Mouse (Mus musculus): ENCODE measurements around the gene Ifna16. TPM values are rescaled to one million over a fixed set of nuclear protein-coding genes. Genes with fewer than 3 reads are reported as not detected.

Gene Ifna16
- polyA plus RNA-seq, 1 experiment = not detected

DNA sequence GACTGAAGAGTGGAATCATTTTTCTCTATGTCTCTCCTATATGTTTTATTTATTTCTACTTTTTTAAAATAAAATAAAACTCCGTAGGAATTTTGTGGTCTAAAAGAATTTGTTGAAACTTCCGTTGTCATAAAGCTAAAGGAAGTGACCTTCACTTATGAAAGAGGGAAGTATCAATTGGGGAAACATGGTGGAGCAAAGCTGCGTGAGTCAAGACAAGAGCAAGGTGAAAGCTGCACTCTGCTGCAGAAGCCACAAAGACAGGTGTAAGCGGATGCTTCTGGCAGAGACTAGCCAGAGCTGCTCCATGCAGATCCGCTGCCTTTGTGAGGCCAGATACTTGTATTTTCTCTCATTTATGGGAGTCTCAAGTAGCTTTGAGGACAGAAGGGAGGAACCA lies 22.1 kb upstream of the Ifna16 start:
- no peaks in the 10 kb centered on the region for H3K4me1 ChIP-seq (ENCODE audit: control insufficient read depth, insufficient read depth, low read length)
- no peak overlapping the region for H3K4me3 ChIP-seq (ENCODE audit: insufficient read depth, low read length)
- TF ChIP-seq POLR2A (IDR thresholded peaks at IDR 0.05; ENCODE audit: extremely low read depth, insufficient read depth, low read length) (no peak), CTCF (IDR thresholded peaks at IDR 0.05; ENCODE audit: extremely low read depth, insufficient read depth, low read length) (no peak)
- no peak overlapping the region for H3K27ac ChIP-seq (ENCODE audit: insufficient read depth, low read length)

DNA sequence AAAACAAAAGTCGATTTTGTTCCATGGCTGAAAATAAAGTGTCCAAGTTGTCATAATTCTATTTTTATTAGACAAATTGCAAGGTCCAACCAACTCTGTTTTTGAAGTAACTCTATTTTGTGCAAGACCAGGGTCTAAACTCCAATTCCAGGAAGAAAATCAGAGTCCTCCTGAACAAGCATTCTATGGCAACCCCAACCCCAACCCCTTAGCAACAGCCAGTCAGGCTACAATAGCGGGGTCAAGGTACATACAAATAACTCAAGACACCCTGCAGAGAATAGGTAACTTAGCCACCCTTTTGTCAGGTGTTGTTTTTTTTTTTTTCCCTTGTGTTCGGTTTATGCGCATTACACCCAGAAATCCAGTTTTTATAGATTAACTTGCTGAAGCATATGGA lies 21.0 kb upstream of the Ifna16 start:
- Histone ChIP-seq H3K4me3 (ENCODE audit: insufficient read depth, low read length) (no peak overlapping the region), H3K4me1 (ENCODE audit: control insufficient read depth, insufficient read depth, low read length) (no peaks in the 10 kb centered on the region), H3K27ac (ENCODE audit: insufficient read depth, low read length) (no peak overlapping the region)
- TF ChIP-seq CTCF (IDR thresholded peaks at IDR 0.05; ENCODE audit: extremely low read depth, insufficient read depth, low read length) (no peak), POLR2A (IDR thresholded peaks at IDR 0.05; ENCODE audit: extremely low read depth, insufficient read depth, low read length) (no peak)

DNA sequence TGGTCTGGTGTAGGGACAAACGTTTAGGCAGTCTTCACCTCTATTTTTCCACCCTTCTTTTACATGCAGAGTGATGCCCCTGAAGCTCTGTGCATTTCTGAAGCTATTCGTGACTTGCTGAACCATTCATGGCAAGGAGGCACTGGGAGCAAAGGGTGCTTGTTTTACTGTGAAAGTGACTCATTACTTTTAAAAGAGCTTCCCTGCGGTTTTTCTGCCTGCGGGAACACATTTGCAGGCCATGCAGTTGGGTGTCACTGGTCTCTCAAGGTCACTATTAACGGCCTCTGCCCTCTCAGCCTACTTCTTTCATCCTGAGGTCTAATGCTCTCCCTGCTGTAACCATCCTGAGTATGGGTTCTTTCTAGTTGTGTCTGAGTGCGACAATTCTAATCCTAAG lies 20.4 kb upstream of the Ifna16 start:
- H3K27ac ChIP-seq (ENCODE audit: insufficient read depth, low read length) = no peak overlapping the region
- no peak for TF ChIP-seq POLR2A (IDR thresholded peaks at IDR 0.05; ENCODE audit: extremely low read depth, insufficient read depth, low read length)
- TF ChIP-seq CTCF (IDR thresholded peaks at IDR 0.05; ENCODE audit: extremely low read depth, insufficient read depth, low read length) = no peak
- no peaks in the 10 kb centered on the region for H3K4me1 ChIP-seq (ENCODE audit: control insufficient read depth, insufficient read depth, low read length)
- H3K4me3 ChIP-seq (ENCODE audit: insufficient read depth, low read length) = no peak overlapping the region

DNA sequence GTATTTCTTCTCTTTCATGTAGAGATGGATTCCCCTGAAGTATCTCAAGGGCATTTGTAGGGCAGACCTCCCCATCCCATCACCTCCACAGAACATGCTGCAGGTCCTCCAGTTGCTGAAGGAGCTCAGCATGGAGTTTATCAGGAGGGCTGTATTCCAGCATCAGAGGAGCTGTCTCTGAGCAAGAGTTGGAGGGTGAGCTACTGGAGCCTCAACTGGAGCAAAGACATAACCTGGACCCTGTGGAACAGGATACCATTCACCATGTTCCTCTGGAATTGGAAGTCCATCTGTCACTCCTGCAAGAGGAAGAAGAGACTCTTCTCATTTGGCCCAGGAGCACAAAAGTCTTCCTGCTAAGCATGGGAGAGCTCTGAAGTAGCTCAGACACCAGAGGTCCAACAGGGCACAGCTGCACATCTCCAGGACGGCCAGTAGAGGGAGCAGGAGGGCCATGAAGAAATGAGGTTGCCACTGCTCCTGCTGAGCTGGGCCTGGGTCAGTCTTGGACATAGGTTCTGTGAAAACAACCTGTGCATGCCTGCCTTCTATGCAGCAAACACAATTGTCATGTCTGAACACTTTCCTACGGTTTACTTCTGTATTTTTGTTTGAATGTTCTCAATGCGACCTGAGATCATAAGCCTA lies 19.6 kb upstream of the Ifna16 start:
- H3K4me3 ChIP-seq (ENCODE audit: insufficient read depth, low read length) = no peak overlapping the region
- peak; percentile 99 for TF ChIP-seq CTCF (IDR thresholded peaks at IDR 0.05; ENCODE audit: extremely low read depth, insufficient read depth, low read length)
- TF ChIP-seq POLR2A (IDR thresholded peaks at IDR 0.05; ENCODE audit: extremely low read depth, insufficient read depth, low read length) = no peak
- H3K4me1 ChIP-seq (ENCODE audit: control insufficient read depth, insufficient read depth, low read length) = no peaks in the 10 kb centered on the region
- no peak overlapping the region for H3K27ac ChIP-seq (ENCODE audit: insufficient read depth, low read length)

DNA sequence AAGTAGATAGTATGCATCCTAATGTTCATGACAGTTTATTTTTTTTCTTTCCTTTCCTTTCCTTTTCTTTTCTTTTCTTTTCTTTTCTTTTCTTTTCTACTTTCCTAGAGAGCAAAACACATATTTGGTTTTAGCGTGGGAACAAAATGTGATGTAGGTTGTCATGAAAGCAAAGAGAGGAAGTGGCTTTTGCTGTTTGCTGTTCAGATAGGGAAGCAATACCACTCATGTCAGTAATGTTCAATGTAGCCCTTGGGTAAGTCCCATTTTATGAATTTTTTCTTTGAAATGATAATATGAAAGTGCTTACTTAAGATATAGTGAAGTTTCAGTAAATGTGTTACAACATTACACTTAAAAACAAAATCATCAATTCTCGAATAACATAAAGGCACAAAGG lies 16.7 kb upstream of the Ifna16 start:
- no peak overlapping the region for H3K4me3 ChIP-seq (ENCODE audit: insufficient read depth, low read length)
- no peak for TF ChIP-seq POLR2A (IDR thresholded peaks at IDR 0.05; ENCODE audit: extremely low read depth, insufficient read depth, low read length)
- no peak for TF ChIP-seq CTCF (IDR thresholded peaks at IDR 0.05; ENCODE audit: extremely low read depth, insufficient read depth, low read length)
- no peak overlapping the region for H3K27ac ChIP-seq (ENCODE audit: insufficient read depth, low read length)
- no peaks in the 10 kb centered on the region for H3K4me1 ChIP-seq (ENCODE audit: control insufficient read depth, insufficient read depth, low read length)

DNA sequence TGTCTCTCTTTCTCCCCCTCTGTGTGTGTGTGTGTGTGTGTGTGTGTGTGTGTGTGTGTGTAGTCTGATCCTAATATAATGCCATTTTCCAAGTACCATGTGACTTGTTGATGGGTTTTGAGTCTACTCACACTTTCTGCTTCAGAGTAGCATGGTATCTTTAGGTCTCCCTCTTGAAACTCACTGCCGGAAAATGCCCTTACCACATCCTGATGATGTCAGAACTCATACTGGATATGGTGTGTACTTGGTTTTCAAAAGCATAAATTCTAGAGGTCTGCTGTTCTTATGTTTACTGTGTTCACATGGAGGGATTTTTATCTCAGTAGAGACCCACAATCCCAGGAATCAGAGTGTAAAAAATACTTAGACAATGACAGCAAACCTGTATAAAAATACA lies 15.8 kb upstream of the Ifna16 start:
- no peak overlapping the region for H3K4me3 ChIP-seq (ENCODE audit: insufficient read depth, low read length)
- H3K27ac ChIP-seq (ENCODE audit: insufficient read depth, low read length) = no peak overlapping the region
- TF ChIP-seq CTCF (IDR thresholded peaks at IDR 0.05; ENCODE audit: extremely low read depth, insufficient read depth, low read length) = no peak
- no peak for TF ChIP-seq POLR2A (IDR thresholded peaks at IDR 0.05; ENCODE audit: extremely low read depth, insufficient read depth, low read length)
- H3K4me1 ChIP-seq (ENCODE audit: control insufficient read depth, insufficient read depth, low read length) = no peaks in the 10 kb centered on the region

DNA sequence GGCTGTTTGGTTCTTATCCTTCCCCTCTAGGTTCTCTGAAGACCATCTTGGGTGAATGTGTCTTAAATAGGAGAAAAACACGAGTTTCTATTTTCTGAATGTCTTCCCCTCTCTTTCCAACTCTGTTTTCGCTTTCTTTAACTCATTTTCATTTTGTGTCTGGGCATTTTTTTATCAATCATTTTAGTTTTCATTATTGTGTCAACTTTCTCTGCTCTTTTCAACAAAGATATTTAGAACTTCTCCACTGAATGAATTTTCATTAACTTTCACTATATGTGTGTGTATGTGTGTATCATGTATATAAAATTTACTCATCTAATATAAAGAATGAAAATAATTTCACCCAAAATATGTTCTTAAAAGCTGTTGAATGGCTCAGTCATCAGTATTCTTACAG lies 14.5 kb upstream of the Ifna16 start, which contains the start of gene Ifnab:
Gene Ifnab, minus strand, starts transcription at position 101 of the 400 bp plus-strand sequence.
- H3K27ac ChIP-seq (ENCODE audit: insufficient read depth, low read length) = no peak within 1 kb of the TSS
- H3K4me3 ChIP-seq (ENCODE audit: insufficient read depth, low read length) = no peak within 1 kb of the TSS
- H3K4me1 ChIP-seq (ENCODE audit: control insufficient read depth, insufficient read depth, low read length) = no peaks in the 10 kb centered on the region
- TF ChIP-seq CTCF (IDR thresholded peaks at IDR 0.05; ENCODE audit: extremely low read depth, insufficient read depth, low read length) = no peak
- TF ChIP-seq POLR2A (IDR thresholded peaks at IDR 0.05; ENCODE audit: extremely low read depth, insufficient read depth, low read length) = no peak

DNA sequence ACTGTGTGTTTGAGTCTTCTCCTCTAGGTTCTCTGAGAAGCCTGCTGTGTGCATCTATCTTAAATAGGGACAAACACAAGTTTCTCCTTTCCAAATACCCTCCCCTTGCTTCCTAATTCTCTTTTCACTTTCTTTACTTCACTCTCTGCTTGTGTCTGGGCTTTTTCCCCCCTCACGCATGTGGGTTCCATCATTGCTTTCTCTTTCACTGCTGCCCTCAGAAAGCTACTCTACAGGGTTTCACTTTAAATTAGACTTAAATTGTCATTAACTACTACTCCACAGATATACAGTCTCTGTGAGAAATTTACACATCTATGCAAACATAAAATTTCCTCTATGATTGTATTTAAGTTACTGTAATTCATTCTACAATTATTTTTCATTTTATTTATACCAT lies 7.1 kb upstream of the Ifna16 start, which contains the start of gene Ifna2:
Gene Ifna2, minus strand, starts transcription at position 101 of the 400 bp plus-strand sequence.
- Histone ChIP-seq H3K4me1 (ENCODE audit: control insufficient read depth, insufficient read depth, low read length) (no peaks in the 10 kb centered on the region), H3K4me3 (ENCODE audit: insufficient read depth, low read length) (no peak within 1 kb of the TSS), H3K27ac (ENCODE audit: insufficient read depth, low read length) (no peak within 1 kb of the TSS)
- TF ChIP-seq POLR2A (IDR thresholded peaks at IDR 0.05; ENCODE audit: extremely low read depth, insufficient read depth, low read length) (no peak), CTCF (IDR thresholded peaks at IDR 0.05; ENCODE audit: extremely low read depth, insufficient read depth, low read length) (no peak)

DNA sequence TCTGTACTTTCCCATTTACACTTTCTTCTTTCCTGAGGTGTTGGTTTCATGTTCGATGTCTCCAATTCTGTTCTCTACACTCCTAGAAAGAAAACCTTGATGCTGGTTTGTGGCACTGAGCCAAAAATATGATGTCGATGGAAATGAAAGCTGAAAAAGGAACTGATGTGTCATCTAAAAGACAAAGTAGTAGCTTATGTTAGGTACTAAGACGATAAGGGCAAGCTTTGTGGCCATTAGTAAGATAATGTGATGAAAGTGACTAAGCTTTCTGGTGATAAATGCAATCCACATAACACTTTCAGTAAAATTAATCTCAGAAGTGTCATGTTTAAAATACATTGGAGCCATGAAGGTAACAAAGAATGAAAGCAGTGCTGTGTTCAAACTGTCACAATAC lies 4.6 kb upstream of the Ifna16 start:
- no peak for TF ChIP-seq CTCF (IDR thresholded peaks at IDR 0.05; ENCODE audit: extremely low read depth, insufficient read depth, low read length)
- no peak for TF ChIP-seq POLR2A (IDR thresholded peaks at IDR 0.05; ENCODE audit: extremely low read depth, insufficient read depth, low read length)
- Histone ChIP-seq H3K4me3 (ENCODE audit: insufficient read depth, low read length) (no peak overlapping the region), H3K4me1 (ENCODE audit: control insufficient read depth, insufficient read depth, low read length) (no peaks in the 10 kb centered on the region), H3K27ac (ENCODE audit: insufficient read depth, low read length) (no peak overlapping the region)

DNA sequence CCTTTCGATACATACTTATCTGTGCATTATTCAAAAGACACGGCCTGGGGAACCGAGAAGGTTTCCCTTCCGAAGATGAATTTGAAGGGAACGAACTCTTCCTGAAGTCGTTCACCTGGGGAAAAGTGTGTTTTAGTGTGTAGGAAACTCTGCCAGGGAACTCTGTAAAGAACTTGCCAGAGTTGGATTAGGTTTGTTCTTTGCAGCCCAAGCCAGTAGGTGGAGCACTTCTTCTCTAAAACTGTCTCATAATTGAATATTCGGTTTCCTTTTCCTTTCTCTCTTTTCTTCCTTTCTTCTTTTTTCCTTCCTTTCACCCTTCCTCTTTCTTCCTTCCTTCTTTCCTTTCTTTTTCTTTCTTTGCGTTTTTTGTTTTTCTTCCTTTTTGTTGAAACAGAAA lies 3.6 kb upstream of the Ifna16 start:
- Histone ChIP-seq H3K27ac (ENCODE audit: insufficient read depth, low read length) (no peak overlapping the region), H3K4me3 (ENCODE audit: insufficient read depth, low read length) (no peak overlapping the region), H3K4me1 (ENCODE audit: control insufficient read depth, insufficient read depth, low read length) (no peaks in the 10 kb centered on the region)
- no peak for TF ChIP-seq POLR2A (IDR thresholded peaks at IDR 0.05; ENCODE audit: extremely low read depth, insufficient read depth, low read length)
- TF ChIP-seq CTCF (IDR thresholded peaks at IDR 0.05; ENCODE audit: extremely low read depth, insufficient read depth, low read length) = peak; percentile 17; the same call in 1 of the 2 replicates
